Mouse (Mus musculus) liver, embryonic 14.5 days (tissue): ENCODE data around the gene Gtf2h5.

Source experiments
- CTCF ChIP-seq: IDR thresholded peaks from 2 replicates; pipeline ENCODE4 v1.5.1; 2016; ENCODE audit warnings: antibody characterized with exemption, low read depth, control low read depth
- EP300 ChIP-seq: IDR thresholded peaks from 2 replicates; pipeline ENCODE4 v1.6.1; 2016; ENCODE audit warnings: antibody characterized with exemption, low read depth

DNA sequence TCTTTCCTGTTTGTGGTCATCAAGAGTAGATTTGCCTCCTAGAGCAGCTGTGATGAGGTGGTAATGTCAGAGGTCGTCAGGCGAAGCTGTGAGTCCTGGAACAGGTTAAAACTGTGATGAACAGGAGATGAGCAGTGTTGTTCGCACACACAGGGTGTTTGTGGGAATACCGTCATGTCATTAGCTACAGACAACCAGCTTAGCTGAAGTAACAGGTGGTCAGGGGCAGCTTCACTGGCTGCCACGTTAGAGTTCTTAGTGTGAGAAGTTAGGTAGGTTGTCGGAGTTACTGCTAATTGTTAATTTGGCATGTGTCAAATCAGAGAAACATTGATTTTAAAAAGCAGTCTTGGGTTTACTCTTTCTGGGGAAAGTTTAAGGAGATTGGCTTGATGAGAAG lies 34.1 kb downstream of the Gtf2h5 start:
- no peak for TF ChIP-seq CTCF
- TF ChIP-seq EP300: no peak
